Mouse (Mus musculus) testis, adult 2 months (tissue): ENCODE results near the gene Dlgap1.

Source experiments
- CTCF ChIP-seq: fragments of 200-500 bp; IDR thresholded peaks from 2 replicates; pipeline ENCODE4 v1.5.1; 2012; ENCODE audit warnings: low read depth, mild to moderate bottlenecking, inconsistent platforms, low read length, moderate library complexity; ENCODE audit not compliant: control insufficient read depth, insufficient read depth, insufficient replicate concordance
- POLR2A ChIP-seq: fragments of 200-500 bp; IDR thresholded peaks from 2 replicates; pipeline ENCODE4 v1.6.1; 2012; ENCODE audit warnings: low read depth, mild to moderate bottlenecking, inconsistent platforms, low read length, moderate library complexity; ENCODE audit not compliant: control insufficient read depth

GRCm38 (mm10) chr17:70333440-70333839, 364.6 kb downstream of the Dlgap1 start:
- TF ChIP-seq POLR2A: no peak
- no peak for TF ChIP-seq CTCF
